Mouse (Mus musculus) stomach, postnatal 0 days (tissue): ENCODE data around the gene Eml2. TPM values are rescaled to one million over a fixed set of nuclear protein-coding genes. Genes with fewer than 3 reads are reported as not detected.
A peak's percentile ranks its signal among the peaks of the same experiment; 100 is the strongest.
"Not testable (repeated sequence)": the region's sequence is repeated elsewhere in the genome, so short reads cannot be mapped to it uniquely, and the experiment has no call there.

Experiments
- ATAC-seq: fragments of 200-750 bp; cut with Nextera tagmentation; 2 replicates; pipeline ENCODE4 v1.8.0; 2017; ENCODE audit not compliant: low FRiP score, low TSS enrichment
- DNase-seq: peaks from one replicate; pipeline ENCODE4 v3.0.0-alpha.2; 2016; ENCODE audit warnings: low spot score
- H3K27ac ChIP-seq: fragments of 300-500 bp; sonication (generic); replicated peaks from 2 replicates; pipeline ENCODE4 v1.5.1; 2014; ENCODE audit warnings: mild to moderate bottlenecking, control low read depth
- H3K27me3 ChIP-seq: fragments of 300-500 bp; sonication (generic); 2 replicates; pipeline ENCODE4 v1.6.1; 2014; ENCODE audit warnings: low read length; ENCODE audit not compliant: control insufficient read depth, insufficient read depth
- H3K36me3 ChIP-seq: fragments of 300-500 bp; sonication (generic); 2 replicates; pipeline ENCODE4 v1.6.1; 2014; ENCODE audit warnings: low read length, mixed read lengths; ENCODE audit not compliant: control insufficient read depth, insufficient read depth
- H3K4me1 ChIP-seq: fragments of 300-500 bp; sonication (generic); replicated peaks from 2 replicates; pipeline ENCODE4 v1.6.1; 2014; ENCODE audit warnings: antibody characterized with exemption; ENCODE audit not compliant: control insufficient read depth, insufficient read depth
- H3K4me2 ChIP-seq: fragments of 300-500 bp; sonication (generic); replicated peaks from 2 replicates; pipeline ENCODE4 v1.6.1; 2014; ENCODE audit warnings: low read depth, mild to moderate bottlenecking, control low read depth, moderate library complexity
- H3K4me3 ChIP-seq: fragments of 300-500 bp; sonication (generic); 2 replicates; pipeline ENCODE4 v1.5.1; 2014; ENCODE audit warnings: low read depth, low read length, control low read depth
- H3K9ac ChIP-seq: fragments of 300-500 bp; sonication (generic); 2 replicates; pipeline ENCODE4 v1.6.1; 2014; ENCODE audit warnings: mild to moderate bottlenecking, low read length, control low read depth, mixed read lengths
- H3K9me3 ChIP-seq: fragments of 300-500 bp; sonication (generic); 2 replicates; pipeline ENCODE4 v1.6.1; 2016; ENCODE audit warnings: low read length; ENCODE audit not compliant: control insufficient read depth
- CTCF ChIP-seq: IDR thresholded peaks from 2 replicates; pipeline ENCODE4 v1.5.1; 2016; ENCODE audit warnings: antibody characterized with exemption, low read depth, mild to moderate bottlenecking, moderate library complexity
- EP300 ChIP-seq: optimal IDR thresholded peaks from 2 replicates; pipeline ENCODE3; 2016; ENCODE audit warnings: antibody characterized with exemption
- WGBS: fragments of 180-500 bp; shearing (Covaris S2); extraction: QIAGEN DNeasy Blood & Tissue Kit; methylation state at CpG from one replicate; pipeline ENCODE4 v1.1.7; 2014; 5-methylcytosine and 5-hydroxymethylcytosine counted together
- polyA plus RNA-seq: library from polyadenylated mRNA; unstranded; fragments of >200 nt; fragmentation: Nextera tagmentation; extraction: Ambion mirVana; gene quantifications from 2 replicates; pipeline ENCODE4 v1.2.1, GENCODE M21; 2015

Gene Eml2
- polyA plus RNA-seq, 1 experiment from 2014 or later: 8.8 TPM

GRCm38 (mm10) chr7:19148180-19148874 lies 27.9 kb upstream of the Eml2 start:
- Histone ChIP-seq H3K4me2 (peak overlapping the region; percentile 79), H3K27ac (peak overlapping the region; percentile 79), H3K4me1 (peaks cover 2% of the 10 kb centered on the region; the same call in 1 of the 2 replicates), H3K4me3 (peak overlapping the region; percentile 49), H3K9ac (peak overlapping the region; percentile 52), H3K9me3 (no peaks in the 10 kb centered on the region), H3K36me3 (no peaks in the 10 kb centered on the region), H3K27me3 (no peaks in the 10 kb centered on the region)
- DNase-seq (no peak), ATAC-seq (no peak)
- WGBS: 9% methylated on average over 20 of the region's 20 CpGs
- no peak for TF ChIP-seq EP300
- no peak for TF ChIP-seq CTCF

- H3K36me3 ChIP-seq: no peaks in the 10 kb centered on the region
- peak within 1 kb of the TSS; percentile 56 for H3K9ac ChIP-seq
- peak within 1 kb of the TSS; percentile 79 for H3K4me2 ChIP-seq
- ATAC-seq (peak; percentile 97), DNase-seq (peak; percentile 98)
- peak within 1 kb of the TSS; percentile 79 for H3K27ac ChIP-seq
- TF ChIP-seq EP300 (no peak), CTCF (no peak)
- H3K4me1 ChIP-seq: peaks cover 2% of the 10 kb centered on the region; the same call in 1 of the 2 replicates
- peak within 1 kb of the TSS; percentile 52 for H3K4me3 ChIP-seq
- no peaks in the 10 kb centered on the region for H3K9me3 ChIP-seq
- H3K27me3 ChIP-seq: no peaks in the 10 kb centered on the region
- under 1% methylated on average over 43 of the region's 43 CpGs for WGBS
These were observed 27.2 kb upstream of the Eml2 start, which contains the start of gene Qpctl for GRCm38 (mm10) chr7:19148875-19149541. Gene Qpctl, minus strand, starts transcription at chr7:19149291.

DNA sequence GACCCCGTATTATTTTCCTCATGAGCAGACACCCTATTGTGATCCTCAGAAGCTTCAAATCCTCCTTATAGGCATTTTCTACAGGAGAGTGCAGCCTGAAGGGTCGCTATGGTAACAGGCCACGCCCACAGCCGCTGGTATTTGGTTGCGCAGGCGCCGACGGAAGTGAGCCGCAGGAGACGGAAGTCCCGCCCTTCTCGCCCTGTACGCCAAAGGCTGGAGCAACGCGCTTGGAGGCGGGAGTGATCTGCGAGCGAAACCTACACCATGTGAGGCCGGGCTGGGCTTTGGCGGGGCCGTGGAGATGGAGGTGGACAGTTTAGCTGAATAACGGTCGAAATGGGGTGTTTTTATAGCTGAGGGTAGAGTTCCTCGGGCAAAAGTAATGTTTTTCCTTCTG lies 26.6 kb upstream of the Eml2 start, which contains the start of gene Snrpd2:
Gene Snrpd2, plus strand, starts transcription at position 97 of the 400 bp plus-strand sequence.
- peak; percentile 94 for ATAC-seq
- Histone ChIP-seq H3K9me3 (no peaks in the 10 kb centered on the region), H3K4me1 (peaks cover 2% of the 10 kb centered on the region; the same call in 1 of the 2 replicates), H3K27ac (peak within 1 kb of the TSS; percentile 79), H3K4me3 (peak within 1 kb of the TSS; percentile 52), H3K4me2 (peak within 1 kb of the TSS; percentile 79), H3K27me3 (no peaks in the 10 kb centered on the region), H3K36me3 (no peaks in the 10 kb centered on the region), H3K9ac (peak within 1 kb of the TSS; percentile 56)
- under 1% methylated on average over 24 of the region's 24 CpGs for WGBS
- TF ChIP-seq CTCF: no peak
- TF ChIP-seq EP300: no peak
- peak; percentile 98 for DNase-seq

DNA sequence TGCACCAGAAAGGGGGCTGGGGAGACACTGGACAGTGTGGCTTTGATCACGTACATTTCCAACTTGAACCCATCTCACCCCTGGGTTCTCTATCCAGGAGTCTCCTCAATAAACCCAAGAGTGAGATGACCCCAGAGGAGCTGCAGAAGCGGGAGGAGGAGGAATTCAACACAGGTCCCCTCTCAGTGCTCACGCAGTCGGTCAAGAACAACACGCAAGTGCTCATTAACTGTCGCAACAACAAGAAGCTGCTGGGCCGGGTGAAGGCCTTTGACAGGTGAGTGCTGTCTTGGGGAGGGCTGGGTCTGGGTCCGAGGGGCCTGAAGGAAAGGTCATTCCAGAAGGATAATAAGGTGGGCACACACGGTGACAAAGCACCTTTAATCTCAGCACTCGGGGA lies 25.1 kb upstream of the Eml2 start:
- not testable (repeated sequence) for H3K27ac ChIP-seq, H3K4me3 ChIP-seq, H3K4me1 ChIP-seq, DNase-seq, ATAC-seq, H3K4me2 ChIP-seq, H3K36me3 ChIP-seq, H3K9me3 ChIP-seq, H3K27me3 ChIP-seq, H3K9ac ChIP-seq
- WGBS: 88% methylated on average over 10 of the region's 10 CpGs

DNA sequence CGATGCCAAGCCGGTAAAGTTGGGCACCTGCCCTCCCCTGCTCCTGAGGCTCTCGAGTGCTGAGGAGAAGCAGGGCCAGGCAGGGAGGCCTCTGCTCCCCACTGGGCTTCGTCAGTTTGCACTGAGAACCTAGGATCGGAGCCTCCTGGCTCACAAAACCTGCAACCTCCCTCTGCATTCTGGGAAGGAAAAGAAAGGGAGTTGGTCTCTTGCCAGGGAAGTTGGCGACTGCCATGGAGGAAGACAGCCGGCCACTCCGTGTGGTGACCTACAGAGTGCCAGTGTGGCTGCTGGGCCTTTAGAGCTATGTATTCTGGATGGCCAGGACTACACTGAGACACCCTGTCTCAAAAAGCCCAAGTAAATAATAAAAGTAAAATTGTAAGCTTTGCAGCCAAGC lies 21.4 kb upstream of the Eml2 start:
- Histone ChIP-seq H3K4me3 (no peak overlapping the region), H3K4me1 (0 out of 2 replicates have a peak, but pooled peaks cover 3% of the 10 kb centered on the region), H3K27me3 (no peaks in the 10 kb centered on the region), H3K9me3 (no peaks in the 10 kb centered on the region), H3K27ac (no peak overlapping the region), H3K4me2 (no peak overlapping the region), H3K36me3 (no peaks in the 10 kb centered on the region), H3K9ac (no peak overlapping the region)
- DNase-seq (no peak), ATAC-seq (no peak)
- WGBS: 70% methylated on average over 8 of the region's 8 CpGs
- TF ChIP-seq CTCF (no peak), EP300 (no peak)
